Mouse (Mus musculus): ENCODE data around the gene Mta3. TPM values are rescaled to one million over a fixed set of nuclear protein-coding genes. Genes with fewer than 3 reads are reported as not detected.

The Mta3 gene
- polyA plus RNA-seq, 1 experiment, result 63.9 TPM

Other genes starting within 250 kb of the Mta3 start
- gene Cox7a2l, start 188.8 kb upstream of the Mta3 start, polyA plus RNA-seq (2012; rRNA removed), result 258 and 285 TPM in 2 replicates
- gene Kcng3, start 74.3 kb upstream of the Mta3 start, polyA plus RNA-seq (2012; rRNA removed), result 1.6 TPM in 2 replicates
- gene Haao, start 141.8 kb downstream of the Mta3 start, polyA plus RNA-seq (2012; rRNA removed), result 0.11 and 0.16 TPM in 2 replicates